Mouse (Mus musculus): Measurements from ENCODE around the gene B3gnt2.

B3gnt2 gene

DNA sequence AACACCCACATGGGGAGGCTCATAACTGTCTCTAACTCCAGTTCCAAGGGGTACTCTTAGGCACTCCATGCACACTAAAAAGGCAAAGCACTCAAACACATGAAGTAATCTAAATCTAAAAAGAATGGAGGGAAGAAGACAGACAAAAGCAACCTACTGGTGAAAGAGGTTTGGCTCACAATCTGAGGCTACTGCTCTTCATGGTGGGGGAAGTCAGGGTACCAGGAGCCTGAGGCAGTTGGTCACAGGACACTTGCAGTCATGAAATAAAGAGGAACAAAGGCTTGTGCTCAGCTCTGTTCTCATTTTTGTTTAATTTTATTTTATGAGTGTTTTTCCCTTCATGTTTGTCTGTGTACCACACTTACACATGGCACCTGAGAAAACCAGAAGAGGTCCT is 45.6 kb downstream of the B3gnt2 start:
- no peak for DNase-seq (ENCODE audit: low read depth)

DNA sequence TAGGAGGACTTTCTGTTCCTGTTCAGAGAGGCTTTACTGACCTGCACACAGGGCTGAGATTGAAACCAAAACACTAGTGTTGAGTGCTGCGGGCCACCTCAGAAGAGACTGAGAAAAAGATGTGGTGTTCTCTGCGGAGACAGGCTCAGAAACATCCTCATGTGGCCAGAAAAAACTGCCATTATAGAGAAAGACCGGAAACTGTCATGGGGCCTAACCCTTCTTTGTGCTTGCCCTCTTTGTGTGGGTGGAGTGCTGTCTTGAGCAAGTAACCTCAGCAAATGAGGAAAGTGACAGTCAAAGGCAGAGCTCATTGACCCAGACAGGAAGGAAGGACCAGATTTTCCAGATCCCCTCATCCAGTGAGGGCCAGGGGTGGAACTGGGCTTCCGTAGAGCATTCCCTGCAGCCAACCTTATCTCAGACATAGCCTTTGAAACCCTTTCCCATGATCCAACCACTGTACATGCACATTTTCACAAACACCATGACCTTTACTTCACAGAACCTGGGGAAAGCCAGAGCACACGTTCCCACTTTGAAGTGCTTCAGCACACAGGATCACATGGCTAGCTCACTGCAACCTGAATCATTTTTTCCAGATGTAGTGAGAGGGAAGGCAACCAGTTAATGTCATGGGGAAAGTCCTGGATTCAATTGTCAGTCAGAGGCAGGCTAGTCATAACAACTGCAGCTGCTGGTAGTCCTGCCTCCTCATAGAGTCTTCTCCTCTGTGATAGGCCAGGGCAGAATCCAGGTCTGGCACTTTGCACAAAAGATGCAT is 46.6 kb downstream of the B3gnt2 start:
- no peak for DNase-seq (ENCODE audit: low read depth)

DNA sequence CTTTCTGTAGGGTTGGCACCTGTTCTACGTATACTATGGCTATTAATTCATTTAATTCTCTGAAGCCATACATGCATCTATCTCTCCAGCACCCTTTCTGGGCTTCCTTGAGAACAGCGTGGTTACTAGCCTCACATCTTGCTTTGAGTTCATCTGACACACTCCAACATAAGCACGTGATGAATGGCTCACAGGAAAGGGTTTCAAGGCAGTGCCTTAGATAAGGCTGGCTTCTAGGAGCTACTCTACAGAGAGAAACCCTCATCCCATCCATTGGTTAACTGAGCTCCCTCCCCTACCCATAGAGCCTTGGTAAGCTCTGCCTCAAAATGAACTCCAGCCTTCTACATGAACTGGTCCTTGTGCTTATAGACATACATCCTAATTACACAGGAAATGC is 47.3 kb downstream of the B3gnt2 start:
- no peak for DNase-seq (ENCODE audit: low read depth)

DNA sequence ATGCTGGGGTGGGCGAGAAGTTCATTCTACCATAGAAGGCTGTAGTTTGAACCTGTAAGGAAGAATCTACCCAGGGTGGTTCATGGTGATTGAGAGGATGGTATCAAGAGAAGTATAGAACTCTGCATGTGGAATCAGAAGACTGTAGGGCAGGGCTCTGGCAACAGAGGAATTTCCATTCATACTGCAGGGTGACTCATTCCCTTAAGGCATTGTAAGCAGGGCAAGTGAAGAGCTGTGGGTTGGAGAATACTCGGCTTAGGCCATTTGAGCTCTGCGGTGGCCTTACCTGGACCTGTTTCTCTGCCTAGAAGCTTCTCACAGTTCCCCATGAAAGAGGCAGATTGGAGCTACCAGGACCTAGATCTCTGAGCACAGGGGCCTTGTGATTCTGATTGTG is 49.3 kb downstream of the B3gnt2 start:
- DNase-seq (ENCODE audit: low read depth) = no peak

DNA sequence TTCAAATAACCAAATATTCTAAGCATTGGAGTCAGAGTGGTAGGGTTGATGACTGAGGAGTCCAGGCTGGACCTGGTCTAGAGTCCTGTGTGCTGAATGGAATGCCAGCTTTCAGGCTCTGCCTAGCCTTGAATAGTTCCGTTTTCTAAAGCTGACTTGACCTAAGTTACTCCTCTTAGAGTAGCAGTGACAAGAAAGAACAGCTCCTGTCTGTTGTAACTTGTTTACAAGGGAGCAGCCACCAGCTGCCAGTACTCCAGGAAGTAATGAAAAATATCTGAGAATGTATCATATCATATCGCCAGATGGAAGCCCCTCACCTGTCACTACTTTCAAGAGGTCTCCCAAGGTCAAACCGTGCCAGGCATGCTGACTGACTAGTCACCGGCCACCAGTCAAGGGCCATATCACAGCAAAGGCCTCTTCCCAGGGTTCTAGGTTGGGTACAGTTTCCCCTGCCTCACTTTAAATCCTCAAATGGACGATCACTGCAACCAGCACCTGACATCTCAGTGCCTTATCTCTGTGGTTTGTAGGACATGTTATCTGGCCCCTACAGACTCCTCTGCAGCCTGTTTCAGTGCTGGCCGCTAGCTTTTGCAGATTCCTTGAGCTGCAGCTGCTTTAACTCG is 51.2 kb downstream of the B3gnt2 start:
- no peak for DNase-seq (ENCODE audit: low read depth)

DNA sequence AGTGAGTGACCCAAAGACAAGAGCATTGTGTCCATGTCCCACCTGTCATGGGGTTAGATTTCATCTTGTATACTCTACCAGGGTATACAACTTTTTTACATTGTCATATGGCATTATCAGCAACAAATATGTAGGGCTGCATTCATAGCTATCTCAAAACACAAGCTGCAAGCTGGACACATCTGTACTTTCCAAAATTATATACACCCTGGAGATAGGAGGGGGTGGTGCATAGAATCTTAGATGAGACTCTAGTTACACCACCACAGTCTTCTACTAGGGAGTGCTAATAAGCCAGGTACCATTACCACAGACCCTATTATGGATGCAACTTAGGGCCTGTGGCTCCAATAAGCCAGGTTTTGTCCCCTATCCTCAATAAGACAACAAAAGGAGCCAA is 52.7 kb downstream of the B3gnt2 start:
- no peak for DNase-seq (ENCODE audit: low read depth)

DNA sequence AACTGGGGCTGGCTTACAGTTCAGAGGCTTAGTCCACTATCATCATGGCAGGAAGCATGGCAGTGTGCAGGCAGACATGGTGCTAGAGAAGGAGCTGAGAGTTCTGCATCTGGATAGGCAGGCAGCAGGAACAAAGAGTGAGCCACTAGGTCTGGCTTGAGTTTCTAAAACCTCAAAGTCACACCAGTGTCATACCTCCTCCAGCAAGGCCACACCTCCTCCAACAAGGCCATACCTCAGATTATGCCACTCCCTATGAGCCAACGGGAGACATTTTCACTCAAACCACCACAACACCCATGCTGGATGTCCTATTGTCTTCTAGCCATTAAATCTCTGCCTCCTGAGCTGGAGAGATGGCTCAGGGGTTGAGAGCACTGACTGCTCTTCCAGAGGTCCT is 55.6 kb downstream of the B3gnt2 start:
- no peak for DNase-seq (ENCODE audit: low read depth)

DNA sequence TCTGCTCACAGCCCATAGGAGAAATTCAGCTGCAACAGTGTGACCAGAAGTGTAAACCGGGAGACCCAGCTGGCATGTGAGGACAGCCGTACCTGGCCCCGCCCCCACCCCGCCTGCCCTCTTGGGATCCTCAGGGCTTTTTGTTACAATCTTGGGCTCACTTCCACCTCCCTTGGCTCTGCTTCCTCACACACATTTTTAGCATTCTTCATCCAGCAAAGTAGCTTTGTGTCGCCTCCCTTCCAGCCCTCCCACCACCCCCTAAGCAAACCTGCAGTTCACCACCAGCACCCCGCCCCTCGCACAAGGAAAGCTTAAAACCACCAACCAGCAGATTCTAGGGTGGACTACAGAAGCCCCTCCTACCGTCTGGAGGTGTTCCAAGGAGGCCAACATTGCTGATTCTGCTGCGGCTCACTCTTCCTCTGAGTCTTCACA is 60.8 kb downstream of the B3gnt2 start:
- DNase-seq (ENCODE audit: low read depth) = peak; percentile 50

DNA sequence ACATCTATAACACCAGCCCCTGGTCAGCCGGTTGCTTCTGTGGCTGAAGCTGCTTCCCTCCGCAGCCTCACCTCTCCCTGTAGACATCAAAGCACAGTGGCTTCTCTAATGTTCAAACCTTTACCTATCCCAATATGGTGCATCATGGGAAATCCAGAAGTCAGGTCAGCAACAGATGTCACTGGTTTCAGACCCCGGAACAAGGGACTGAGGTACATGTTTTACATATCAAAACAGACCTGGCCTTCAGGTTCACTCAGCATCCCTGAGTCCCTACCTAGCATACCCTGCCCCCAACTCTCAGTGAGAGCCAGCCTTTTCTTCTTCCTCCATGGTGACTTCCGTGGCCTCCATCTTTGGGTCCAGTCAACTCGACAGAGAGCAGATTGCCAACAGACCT is 61.8 kb downstream of the B3gnt2 start:
- DNase-seq (ENCODE audit: low read depth) = no peak

DNA sequence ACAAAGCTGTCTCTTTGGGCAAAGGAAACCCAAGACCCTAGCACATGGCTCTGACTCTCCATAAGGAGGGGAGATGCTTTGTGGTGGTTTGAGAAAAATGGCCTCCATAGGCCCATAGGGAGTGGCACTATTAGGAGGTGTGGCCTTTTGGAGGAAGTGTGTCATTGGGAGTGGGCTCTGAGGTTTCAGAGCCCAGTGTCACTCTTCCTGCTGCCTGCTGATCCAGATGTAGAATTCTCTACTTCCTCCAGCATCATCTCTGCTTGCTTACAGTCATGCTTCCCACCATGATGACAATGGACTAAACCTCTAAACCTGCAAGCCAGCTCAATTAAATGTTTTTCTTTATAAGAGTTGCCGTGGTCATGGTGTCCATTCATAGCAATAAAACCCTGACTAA is 66.0 kb downstream of the B3gnt2 start:
- DNase-seq (ENCODE audit: low read depth) = no peak

DNA sequence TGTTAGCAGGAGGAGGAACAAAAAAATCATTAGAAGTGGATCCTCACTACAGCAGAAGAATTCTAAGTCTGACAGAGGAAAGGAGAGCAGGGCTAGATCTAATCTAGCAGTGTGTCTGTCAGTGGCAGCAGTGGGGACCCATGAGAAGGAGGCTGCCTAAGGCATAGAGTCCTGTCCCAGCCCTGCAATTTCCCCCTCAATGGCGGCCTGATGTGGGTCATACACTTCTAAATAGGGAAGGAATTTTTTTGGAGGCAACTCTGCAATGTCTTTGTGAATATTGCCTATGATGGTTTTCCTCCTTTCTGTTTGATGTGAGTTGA is 66.9 kb downstream of the B3gnt2 start:
- DNase-seq (ENCODE audit: low read depth) = no peak

DNA sequence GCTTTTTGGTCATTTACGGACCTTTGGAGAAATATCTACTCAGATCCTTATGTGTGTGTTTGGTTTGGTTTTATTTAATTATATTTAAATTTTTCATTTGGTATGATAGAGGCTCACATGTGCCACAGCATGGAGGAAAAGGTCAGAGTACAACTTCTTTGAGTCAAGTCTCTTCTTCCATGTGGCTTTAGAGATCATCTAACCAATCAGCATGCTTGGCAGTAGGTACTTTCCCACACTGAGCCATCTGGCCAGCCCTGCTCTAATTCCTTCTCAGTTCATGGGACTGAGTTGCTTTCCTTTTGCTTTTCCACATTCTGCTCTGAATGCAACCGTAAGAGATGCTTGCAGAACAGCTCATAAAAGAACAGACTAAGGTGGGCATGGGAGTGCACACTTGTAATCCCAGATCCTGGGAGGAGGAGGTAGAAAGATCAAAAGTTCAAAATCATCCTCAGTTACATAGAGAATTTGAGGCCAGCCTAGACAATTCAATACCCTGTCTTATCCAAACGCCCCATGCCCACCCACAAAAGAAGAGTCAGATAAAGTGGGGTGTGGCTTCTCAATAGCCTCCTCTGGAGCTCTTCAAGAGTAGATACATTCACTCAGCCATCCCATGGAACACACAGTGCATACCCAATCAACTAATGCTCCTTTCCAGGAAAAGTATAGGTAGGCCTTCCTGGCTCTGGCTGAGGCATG is 67.4 kb downstream of the B3gnt2 start:
- DNase-seq (ENCODE audit: low read depth) = no peak

DNA sequence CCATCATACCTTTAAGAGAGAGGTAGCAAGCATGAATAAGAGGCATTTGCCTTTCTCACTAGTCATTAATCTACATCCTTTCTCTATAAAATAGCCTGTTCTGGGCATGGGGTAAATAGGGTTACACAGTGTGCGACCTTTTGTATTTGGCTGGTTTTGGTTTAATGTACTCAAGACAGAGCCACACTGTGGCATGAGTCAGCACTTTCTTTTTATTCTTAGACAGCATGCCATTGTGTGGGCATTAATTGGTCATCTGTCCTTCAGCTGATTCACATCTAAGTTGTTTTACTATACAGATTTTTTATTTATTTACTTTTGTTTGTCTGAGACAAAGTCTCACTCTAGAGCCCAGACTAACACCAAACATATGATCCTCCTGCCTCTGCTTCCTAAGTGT is 68.6 kb downstream of the B3gnt2 start:
- DNase-seq (ENCODE audit: low read depth) = no peak

DNA sequence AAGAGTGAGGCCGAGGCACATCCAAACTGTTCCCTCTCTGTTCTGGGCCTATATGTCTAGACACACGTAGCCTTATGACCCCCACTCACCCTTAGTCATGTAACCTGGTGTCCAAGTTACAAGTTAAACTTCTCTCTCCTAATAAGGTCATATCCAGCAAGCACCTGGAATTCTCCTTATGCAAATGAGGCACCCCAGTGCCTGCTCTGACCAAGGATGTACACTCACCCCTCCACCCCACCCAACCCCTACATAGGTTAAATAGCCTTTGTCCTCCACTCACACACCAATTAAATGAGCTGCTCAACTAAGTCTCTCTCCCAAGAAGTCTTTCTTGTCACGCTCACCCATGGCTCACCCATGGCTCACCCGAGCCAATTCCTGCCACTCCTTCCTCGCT is 69.0 kb downstream of the B3gnt2 start:
- DNase-seq (ENCODE audit: low read depth) = no peak

DNA sequence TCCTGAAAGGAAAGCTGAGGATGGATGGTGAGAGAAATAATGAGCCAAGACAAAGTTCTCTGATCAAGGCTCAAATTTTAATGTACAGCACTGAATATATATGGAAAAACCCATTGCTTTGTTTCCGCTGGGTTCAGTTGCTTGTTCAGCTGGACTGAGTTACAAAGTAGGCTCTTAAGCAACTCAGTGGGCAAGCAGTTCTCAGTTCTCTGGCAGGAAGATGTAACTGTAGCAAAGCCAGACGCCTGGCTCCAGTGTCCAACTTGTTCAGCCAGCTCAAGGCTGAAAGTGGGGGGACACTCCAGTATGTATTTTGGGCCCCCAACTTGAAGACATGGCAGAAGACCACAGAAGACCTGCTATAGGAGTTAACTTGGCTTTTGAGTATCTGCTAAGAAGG is 72.9 kb downstream of the B3gnt2 start:
- no peak for DNase-seq (ENCODE audit: low read depth)

DNA sequence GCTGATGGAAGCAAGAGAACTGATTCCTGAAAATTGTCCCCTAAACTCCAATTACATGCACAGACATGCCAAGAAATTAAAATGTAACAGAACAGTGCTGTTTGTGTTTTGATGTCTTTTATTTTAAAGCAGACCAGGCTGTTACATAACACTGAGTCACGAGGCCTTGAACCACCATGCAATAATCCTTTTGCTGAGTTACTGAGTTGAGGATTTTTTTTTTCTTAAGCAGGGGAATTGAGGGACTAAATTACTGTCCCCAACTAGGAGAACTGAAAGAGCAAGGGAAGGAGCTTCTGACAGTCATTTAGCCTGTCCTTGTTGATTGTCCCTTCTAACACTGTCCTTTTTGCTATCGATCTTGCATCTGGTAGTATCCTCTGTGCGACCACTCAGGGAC is 76.3 kb downstream of the B3gnt2 start:
- DNase-seq (ENCODE audit: low read depth) = no peak

DNA sequence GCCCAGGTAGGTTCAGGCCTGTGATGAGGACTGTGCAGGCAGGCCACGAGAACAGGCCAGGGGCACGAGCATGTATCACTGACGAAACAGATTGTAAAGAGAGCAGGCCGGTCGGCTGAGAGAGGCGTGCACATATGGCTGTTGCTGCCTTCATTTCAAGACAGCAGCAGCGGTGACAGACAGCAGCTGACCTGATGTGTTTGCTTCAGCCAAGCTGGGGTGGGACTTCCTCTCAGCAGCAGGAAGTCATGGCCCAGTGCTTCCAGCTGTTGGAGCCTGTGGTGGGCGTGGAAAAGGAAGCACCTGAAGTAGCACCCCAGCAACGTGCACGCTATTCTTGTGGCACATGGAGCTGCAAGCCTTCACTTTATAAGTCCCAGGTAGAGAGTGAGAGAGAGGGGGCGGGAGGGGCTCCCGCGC is 78.0 kb downstream of the B3gnt2 start:
- no peak for DNase-seq (ENCODE audit: low read depth)

DNA sequence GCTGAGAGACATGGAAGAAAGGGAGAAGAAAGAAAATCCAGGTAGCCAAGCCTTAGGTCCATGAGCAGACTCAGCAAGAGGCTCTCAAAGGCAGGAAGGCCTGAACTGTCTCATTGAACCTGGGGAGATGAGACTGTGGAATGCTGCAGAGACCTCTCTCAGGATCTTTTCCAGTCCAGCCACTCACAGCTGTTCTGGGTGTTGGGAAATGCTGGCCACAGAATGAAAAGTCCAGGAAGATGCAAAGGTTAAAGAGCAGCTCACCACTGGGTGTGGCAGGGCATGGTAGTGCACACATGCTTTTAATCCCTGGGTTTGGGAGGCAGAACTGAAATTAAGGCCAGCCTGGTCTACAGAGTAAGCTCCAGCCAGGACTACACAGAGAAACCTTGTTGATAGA is 79.6 kb downstream of the B3gnt2 start:
- no peak for DNase-seq (ENCODE audit: low read depth)

DNA sequence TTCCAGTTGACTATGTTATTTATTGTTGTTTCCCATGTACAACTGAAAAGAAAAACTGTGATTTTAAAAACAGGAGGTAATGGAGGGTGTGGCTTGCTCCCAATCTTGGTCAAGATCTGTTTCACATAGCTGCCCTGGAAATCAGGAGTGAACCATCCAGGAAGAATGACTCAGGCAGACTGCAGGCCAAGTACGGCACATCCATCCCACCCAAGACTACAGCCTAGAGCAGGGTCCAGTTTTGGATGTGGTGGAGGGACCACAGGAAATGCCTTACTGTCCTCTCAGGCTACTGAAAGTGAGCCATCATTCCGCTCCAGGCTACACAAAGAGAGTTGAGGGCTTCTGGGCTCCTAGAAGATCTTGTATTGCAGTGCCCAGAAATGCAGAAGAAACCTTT is 80.0 kb downstream of the B3gnt2 start:
- DNase-seq (ENCODE audit: low read depth) = no peak

DNA sequence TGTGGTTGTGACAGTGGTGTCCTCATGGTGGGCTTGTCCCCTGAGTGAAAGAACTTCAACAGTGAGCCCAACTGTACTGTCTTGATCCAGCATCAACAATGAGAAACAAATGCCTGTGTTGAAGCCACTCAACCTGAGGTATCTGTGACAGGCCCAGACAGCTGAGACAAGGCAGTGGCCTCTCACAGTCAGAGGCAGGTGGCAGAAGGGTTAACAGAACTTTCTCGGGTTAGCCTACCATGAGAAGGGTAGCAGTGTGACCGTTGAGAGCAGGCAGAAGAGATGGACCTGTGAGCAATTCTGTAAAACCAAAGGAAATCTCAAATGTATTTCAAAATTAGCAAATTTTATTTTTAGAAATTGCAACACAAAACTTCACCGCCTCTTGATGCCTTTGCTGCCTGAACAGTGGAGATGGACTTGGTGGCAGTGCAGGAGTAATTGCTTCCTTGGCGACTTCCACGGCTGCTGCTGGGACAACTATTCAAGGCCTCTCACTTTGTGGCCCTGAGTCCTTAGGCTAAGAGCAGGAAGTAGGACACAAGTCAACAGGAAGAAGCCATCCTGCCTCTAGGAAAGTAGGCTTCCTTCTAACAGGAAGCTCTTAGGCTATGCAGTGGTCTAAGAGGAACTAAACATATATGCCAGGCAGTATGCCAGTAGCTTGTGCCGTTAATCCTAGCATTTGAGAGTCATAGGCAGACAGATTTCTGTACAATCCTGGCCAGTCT is 80.8 kb downstream of the B3gnt2 start:
- DNase-seq (ENCODE audit: low read depth) = no peak

DNA sequence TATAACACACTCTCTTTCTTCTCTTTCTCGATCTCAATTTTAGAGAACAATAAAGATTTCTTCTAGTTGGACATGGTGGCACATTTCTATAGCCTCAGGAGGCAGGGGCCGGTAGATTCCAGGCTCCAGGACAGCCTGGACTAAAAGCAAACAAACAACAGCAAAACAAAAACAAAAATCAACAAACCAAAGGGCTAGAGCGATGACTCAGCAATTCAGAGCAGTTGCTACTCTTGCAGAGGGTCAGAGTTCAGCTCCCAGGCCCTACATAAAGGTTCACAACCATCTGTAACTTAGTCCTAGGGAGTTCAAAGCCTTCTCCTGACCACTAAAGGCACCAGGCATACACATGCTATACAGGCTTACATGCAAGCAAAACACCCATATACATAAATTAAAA is 82.2 kb downstream of the B3gnt2 start:
- no peak for DNase-seq (ENCODE audit: low read depth)

DNA sequence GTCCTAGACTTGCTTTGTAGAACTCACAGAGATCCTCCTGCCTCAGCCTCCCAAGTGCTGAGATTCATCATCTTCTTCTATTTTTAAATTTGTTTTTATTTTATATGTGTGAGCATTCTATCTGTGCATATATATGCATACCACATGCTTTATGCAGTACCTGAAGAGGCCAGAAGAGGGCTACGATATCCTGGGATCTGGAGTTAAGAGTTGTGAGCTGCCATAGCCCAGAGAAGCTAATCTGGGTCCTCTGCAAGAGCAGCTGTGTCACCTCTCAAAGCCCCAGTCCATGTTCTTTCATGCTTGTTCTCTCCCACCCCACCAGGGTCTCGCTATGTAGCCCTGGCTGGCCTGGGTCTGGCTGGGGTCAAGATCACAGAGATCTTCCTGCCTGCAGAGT is 83.2 kb downstream of the B3gnt2 start:
- DNase-seq (ENCODE audit: low read depth) = no peak

DNA sequence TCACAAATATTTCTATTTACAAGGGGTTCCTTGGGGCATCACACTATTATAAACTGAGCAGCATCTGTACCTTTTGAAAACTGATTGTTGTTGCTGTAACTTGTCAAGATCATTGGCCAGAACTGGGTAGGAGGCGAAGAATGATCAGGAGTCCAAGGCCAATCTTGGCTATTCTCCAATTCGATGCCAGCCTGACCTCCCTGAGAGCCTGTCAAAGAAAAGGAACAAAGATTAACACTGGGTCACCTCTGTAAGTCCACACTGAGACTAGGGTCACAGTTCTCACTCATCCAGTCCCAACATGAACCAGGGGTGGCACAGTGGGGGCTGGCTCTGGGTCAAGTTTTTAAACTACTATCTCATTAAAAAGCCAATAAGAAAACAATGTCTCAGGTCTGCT is 85.9 kb downstream of the B3gnt2 start:
- no peak for DNase-seq (ENCODE audit: low read depth)

Measured in fibroblast of lung, adult 2 months (primary cell).